In genomic region chr5:45278005-45278432, GRCm38 (mm10) we compare ENCODE assay signal across 7 mouse cellular contexts.
DNase-seq lines count a peak whose midpoint lies in the region; ATAC-seq lines count a peak whose summit lies in the region.

No protein-coding gene starts in this region.

- peak overlapping the region; percentile 59 for H3K4me2 ChIP-seq in forebrain, embryonic 13.5 days
- peak overlapping the region; percentile 58 for H3K4me2 ChIP-seq in limb, embryonic 12.5 days

- peak; percentile 46 for ATAC-seq in forebrain, embryonic 13.5 days
- ATAC-seq in limb, embryonic 12.5 days (ENCODE audit: insufficient number of reproducible peaks, insufficient read depth, low FRiP score, low TSS enrichment, low read depth): no peak

- H3K4me3 ChIP-seq in forebrain, embryonic 13.5 days: peak overlapping the region; percentile 25
- peak overlapping the region; percentile 29 for H3K4me3 ChIP-seq in limb, embryonic 12.5 days (replicated peaks)

- no peaks in the 10 kb centered on the region for H3K9me3 ChIP-seq in forebrain, embryonic 13.5 days (replicated peaks)
- no peaks in the 10 kb centered on the region for H3K9me3 ChIP-seq in limb, embryonic 12.5 days

- intact Hi-C loops in gastrocnemius, postnatal 36 days (cut with DNase I): loop anchor here (5.0 kb wide), 1 partner anchor 976 kb away; no protein-coding TSS in a partner anchor

- H3K4me1 ChIP-seq in forebrain, embryonic 13.5 days: peaks cover 17% of the 10 kb centered on the region
- H3K4me1 ChIP-seq in limb, embryonic 12.5 days (replicated peaks): peaks cover 28% of the 10 kb centered on the region

- WGBS in forebrain, embryonic 13.5 days: under 1% methylated on average over 10 of the region's 10 CpGs
- WGBS in limb, embryonic 12.5 days: 1% methylated on average over 10 of the region's 10 CpGs

- no peaks in the 10 kb centered on the region for H3K36me3 ChIP-seq in forebrain, embryonic 13.5 days (ENCODE audit: poor library complexity, severe bottlenecking)
- no peaks in the 10 kb centered on the region for H3K36me3 ChIP-seq in limb, embryonic 12.5 days

- H3K27me3 ChIP-seq in forebrain, embryonic 13.5 days: no peaks in the 10 kb centered on the region
- H3K27me3 ChIP-seq in limb, embryonic 12.5 days: no peaks in the 10 kb centered on the region

- peak overlapping the region; percentile 32; the same call in 1 of the 2 replicates for H3K27ac ChIP-seq in forebrain, embryonic 13.5 days
- peak overlapping the region; percentile 53; the same call in 1 of the 2 replicates for H3K27ac ChIP-seq in limb, embryonic 12.5 days

- H3K9ac ChIP-seq in forebrain, embryonic 13.5 days: peak overlapping the region; percentile 50
- H3K9ac ChIP-seq in limb, embryonic 12.5 days (replicated peaks): no peak overlapping the region; the same call in 1 of the 2 replicates

- DNase-seq in urinary bladder, adult 18-20 months (ENCODE audit: low spot score in 2 of 2): peak; percentile 5 to 14
- no peak for DNase-seq in urinary bladder, adult 2 months (ENCODE audit: low spot score)
- peak; percentile 56 for DNase-seq in neural tube, embryonic 10.5 days (ENCODE audit: extremely low spot score, low spot score)
- no peak for DNase-seq in spleen, postnatal 10 days (ENCODE audit: low spot score in 2 of 2)
- no peak for DNase-seq in gastrocnemius, postnatal 36 days

Comparison
In these comparisons a context has a peak if more than half of its experiments do, and no peak if none do; other contexts are left out.
1. DNase-seq: peak in urinary bladder, adult 18-20 months (2 of 2) and neural tube, embryonic 10.5 days (single experiment); none in urinary bladder, adult 2 months (single experiment), spleen, postnatal 10 days (0 of 2) and gastrocnemius, postnatal 36 days (0 of 2).